Mouse (Mus musculus) spleen, adult 12 weeks (tissue): ENCODE data around the gene Syngr1.

ENCODE experiments used
- DNase-seq: peaks from one replicate; pipeline ENCODE4 v3.0.0; 2022; ENCODE audit warnings: low spot score

Gene Syngr1

DNA sequence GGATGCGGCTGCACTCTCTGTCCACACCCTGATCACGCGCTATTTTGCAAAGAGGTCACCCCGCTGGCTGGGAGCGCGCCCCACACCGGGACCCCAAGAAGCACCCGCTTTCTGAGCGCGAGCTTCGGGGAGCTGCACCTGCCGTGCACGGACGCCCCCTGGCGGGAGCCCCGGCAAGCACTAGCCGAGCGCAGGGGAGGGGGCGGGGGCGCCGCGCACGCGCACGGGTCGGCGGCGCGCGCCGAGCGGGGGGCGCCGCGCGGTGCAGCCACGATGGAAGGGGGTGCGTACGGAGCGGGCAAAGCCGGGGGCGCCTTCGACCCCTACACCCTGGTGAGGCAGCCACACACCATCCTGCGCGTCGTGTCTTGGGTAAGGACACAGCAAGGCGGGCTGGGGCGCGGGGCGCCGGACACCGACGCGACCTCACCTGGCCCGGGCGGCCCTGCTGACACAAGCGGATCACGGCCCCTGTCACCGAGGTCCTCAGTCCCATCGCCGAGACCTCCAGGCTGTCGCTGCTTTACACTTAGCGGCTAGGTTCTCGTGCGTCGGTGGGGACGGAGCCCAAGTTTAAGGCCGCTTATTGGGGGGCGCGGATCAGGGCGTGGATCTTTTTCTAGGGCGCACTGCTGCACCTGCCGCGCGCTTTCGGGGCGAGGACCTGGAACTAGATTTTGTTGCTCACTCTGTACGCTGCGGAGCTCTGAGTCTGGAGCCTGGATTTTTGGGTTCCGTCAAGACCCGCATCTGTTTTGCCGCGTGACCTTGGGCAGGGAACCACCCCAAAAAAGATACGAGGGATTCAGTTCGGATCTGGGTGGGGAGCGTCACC lies at the start of gene Syngr1, which contains the start of gene Rpl3:
Syngr1 (plus strand) TSS at position 214 of the 835 bp plus-strand sequence.
Rpl3 (minus strand) TSS at position 748 of the 835 bp plus-strand sequence.
- DNase-seq, result peak; percentile 73

DNA sequence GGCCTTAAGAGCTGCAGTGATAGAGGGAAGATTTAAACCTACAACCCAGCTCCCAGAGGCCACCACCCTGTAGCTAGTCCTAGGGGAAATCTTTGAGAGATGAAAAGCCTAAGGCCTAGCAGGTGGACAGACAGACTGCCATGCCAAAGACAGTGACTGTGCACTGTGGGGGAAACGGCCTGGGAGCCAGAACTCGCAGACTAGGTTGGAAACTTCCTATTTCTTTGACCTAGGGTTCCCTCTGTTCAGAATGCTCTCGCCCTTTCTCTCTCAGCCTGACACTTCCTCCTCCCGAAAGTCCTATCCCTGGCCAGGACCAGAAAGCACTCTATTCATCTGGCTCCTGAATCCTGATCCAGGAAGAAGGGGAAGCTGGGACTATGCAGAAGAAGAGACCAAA lies 49.0 kb upstream of the Syngr1 start:
- DNase-seq, result no peak

DNA sequence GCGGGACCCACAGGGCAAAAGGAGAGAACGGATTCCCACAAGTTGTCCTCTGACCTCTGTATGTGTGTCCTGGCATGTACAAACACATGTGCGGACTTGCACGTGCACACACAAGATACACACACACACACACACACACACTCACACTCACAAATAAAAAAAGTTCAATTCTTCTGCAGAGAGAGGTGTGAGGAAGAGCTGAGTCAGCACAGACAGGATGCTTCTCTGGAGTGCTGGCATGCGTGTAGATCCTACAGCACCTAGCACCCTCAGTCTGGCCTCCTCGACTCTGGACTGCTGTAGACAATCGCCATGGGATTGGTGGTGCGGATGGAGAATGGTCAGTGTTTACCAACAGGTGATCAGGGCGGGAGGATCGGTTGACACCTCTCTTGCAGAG lies 46.9 kb upstream of the Syngr1 start:
- DNase-seq, result no peak

DNA sequence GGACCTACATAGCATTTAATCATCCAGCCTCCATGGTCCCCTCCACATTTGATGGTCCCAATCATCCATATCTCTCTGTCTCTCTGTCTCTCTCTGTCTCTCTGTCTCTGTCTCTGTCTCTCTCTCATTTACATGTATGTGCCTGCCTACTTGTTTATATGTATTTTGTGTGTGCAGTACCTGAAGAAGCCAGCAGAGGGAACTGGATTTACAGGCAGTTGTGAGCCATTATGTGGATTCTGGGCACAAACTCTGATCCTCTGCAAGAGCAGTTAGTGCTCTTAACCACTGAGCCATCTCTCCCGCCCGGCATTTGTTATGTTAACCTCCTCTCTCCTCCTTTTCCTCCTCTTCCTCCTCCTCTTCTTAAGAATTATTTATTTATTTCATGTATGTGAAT lies 45.4 kb upstream of the Syngr1 start:
- DNase-seq, result no peak

DNA sequence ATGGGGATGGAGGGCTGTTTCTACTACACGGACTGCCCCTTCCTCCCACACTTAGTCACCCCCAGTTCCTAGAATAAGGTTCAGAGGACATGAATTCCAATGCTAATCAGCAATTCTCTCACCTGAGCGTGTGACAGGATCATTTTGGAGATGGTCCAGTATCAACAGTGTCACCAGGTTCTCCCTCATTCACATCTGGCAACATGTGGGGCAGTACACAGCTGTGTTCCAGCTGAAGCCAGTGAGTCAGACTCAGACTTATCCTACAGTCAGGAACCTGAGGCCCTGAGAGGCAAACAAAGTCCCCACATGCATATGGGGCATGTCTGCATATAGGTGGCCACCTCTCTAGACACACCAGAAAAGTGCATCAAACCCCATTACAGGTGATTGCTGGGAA lies 43.9 kb upstream of the Syngr1 start:
- DNase-seq, result no peak

DNA sequence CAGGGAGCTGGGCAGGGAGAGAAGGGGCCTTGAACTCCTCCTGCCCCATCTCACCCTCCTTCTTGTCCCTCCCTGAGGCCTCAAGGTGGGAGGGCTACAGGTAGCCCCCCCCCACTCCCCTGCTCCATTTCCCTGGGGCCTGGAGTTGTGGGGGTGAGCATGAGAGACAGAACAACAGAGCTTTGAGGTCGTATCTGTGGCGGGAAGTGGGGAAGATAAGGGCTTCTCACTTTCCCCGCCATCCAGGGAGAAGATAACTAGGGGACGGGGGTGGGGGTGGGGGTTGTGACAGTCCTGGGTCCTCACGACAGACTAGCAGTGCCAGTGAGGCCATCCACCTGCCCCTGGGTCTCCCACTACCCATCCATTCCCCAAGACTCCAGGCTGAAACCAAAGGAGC lies 43.2 kb upstream of the Syngr1 start:
- no peak for DNase-seq

DNA sequence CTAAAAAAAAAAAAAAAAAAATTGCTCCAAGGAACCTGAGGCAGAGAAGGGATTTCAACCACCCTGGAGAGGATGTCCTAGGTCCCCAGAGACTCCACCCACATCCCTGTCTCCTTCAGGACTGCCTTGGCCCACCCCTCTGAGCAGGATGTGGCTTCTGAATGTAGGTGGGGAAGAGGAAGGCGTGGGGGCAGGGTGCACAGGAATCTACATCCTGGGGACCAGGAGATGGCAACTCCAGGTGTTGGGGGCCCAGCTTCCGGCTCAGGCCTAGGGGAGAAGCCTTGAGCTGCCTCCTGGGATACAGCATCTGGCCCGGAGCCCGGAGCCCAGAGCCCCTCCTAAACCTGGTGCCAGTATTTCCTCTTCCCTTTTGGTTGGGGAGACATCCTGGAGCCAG lies 41.0 kb upstream of the Syngr1 start:
- DNase-seq, result no peak

DNA sequence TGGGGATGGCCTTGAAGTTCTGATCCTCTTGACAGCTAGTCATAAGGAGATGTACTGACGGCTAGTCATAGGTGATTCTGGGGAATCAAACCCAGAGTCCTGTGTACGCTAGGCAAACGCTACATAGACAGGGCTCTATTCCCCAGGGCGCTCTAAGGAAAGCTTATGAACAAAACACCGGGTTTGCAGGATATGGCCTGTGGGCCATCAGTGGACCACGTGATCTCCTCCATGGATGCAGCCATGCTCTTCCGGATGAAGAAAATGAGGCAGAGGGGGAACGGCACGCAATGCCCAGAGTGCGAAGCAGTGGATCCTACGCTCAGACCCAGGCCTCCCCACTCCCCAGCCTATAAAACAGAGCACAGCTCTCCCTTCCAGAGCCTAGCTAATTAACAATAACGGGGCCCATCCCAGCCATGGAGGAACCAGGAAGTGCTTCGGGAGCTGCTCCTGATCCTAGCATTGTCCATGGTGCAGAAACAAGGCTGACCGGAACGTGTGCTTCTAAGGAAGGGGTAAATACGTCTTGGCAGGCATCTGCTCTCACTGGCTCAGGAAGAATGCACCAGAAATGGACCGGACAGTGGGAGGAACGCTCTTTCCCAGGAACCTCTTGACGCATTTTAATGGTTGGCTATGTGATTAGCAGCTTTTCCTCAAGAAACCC lies 39.9 kb upstream of the Syngr1 start:
- DNase-seq, result no peak

DNA sequence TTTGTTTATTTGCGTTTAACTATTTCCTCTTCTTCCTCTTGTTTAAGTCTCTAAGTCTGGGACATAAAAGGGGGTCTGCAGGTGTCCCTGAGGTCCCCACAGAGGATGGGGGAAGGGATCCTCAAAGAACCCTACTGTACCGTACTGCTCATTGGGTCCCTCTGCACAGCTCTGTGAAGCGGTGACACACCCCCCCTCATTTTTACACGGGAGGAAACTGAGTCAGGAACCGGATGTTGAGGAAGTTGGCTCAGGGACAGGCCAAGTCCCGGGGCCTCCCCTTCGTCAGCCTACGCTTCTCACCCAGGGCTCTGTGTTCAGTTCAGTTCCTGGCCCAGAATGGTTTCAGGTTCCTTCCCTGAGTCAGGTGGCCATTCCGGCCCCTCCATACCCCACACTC lies 39.4 kb upstream of the Syngr1 start:
- no peak for DNase-seq

DNA sequence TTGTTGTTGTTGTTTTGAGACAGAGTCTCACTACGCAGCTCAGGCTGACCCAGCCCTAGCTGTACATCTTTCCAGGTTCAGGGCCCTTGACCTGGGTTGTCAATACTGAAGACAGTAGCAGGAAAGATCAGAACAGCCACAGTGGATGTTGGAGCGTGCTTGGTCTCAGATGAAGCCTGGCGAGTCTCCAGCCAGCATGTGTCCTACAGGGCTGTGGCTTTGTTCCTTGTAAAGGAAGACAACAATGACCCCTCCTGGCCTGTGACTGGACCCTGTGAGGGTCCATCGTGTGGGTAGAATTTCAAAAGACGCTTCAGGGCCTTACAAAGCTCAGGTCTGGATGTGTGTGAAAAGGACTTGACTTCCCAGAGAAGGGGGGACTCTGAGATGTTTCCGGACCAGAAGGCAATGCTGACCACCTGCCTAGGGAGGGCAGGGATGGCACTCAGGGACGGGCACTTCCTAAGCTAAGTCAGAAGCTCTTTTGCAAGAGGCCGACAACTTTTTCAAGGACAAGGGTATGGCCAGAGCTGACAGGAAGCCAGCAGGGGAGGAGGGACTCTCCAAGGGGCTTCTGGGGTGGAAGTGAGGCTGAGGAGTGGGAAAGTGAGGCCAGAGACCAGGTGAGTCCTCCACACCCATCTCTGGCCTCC lies 37.6 kb upstream of the Syngr1 start:
- DNase-seq, result no peak

DNA sequence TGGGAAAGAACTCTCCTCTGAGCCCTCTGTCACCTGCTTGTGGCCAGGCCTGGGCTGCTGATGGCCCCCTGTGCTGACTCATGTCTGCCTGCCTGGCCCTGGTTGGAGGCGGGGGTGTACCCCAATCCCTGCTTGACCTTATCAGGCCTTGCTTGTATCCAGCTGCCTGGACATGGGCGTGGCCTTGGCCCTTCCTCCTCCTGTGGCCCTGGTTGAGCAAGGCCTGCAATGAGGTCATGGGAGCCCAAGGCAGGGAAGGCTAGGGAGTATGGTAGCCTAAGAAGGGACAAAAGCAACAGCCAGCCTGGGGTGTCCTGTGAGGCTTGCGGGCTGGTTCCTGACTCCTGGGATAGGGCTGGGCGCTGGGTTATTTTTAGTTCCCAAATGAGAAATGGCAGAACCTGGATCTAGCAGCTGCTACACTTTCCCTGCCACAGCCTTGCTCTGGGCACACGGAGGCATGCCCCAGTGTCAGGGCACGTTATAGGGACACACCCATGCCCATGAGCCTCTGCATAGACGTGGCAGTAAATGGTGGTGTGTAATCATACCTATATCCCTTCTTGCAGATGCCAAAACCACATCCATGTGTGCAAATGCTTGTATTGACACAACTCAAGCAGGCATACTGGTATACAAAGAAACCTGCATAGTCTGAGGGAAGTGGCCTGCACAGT lies 37.0 kb upstream of the Syngr1 start:
- no peak for DNase-seq

DNA sequence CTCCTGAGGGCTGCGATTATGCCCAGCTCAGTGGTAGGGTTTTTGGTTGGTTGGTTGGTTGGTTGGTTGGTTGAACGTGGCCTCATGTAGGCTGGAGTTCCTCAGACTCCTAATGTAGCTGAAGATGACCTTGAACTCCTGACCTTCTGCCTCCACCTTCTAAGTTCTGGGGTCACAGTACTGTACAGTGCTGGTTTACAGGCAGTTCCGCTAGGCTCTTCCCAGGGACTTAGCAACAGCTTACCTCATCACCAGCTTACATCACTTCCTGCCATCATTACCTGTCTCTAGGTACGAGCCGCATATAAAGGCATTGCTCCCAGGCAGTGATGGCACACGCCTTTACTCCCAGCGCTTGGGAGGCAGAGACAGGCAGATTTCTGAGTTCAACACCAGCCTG lies 33.0 kb upstream of the Syngr1 start:
- no peak for DNase-seq

DNA sequence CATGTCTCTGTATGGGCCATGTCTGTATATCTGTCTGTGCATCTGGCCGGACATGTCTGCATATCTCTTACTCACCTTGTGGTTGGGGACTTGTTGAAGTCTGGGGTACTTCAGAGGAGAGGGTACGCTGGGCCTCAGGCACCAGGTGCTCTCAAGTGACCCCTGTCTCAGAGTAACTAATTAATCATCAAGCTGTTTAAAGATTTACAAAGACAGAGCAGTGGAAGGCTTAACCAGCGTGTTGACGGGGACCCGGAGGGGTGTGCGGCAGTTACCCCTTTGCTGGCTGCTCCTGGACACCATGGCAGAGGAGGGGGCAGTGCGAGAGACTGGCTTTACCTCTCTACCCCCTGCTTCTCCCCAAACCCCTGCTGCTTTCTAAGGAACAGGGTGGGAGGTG lies 31.5 kb upstream of the Syngr1 start:
- no peak for DNase-seq

DNA sequence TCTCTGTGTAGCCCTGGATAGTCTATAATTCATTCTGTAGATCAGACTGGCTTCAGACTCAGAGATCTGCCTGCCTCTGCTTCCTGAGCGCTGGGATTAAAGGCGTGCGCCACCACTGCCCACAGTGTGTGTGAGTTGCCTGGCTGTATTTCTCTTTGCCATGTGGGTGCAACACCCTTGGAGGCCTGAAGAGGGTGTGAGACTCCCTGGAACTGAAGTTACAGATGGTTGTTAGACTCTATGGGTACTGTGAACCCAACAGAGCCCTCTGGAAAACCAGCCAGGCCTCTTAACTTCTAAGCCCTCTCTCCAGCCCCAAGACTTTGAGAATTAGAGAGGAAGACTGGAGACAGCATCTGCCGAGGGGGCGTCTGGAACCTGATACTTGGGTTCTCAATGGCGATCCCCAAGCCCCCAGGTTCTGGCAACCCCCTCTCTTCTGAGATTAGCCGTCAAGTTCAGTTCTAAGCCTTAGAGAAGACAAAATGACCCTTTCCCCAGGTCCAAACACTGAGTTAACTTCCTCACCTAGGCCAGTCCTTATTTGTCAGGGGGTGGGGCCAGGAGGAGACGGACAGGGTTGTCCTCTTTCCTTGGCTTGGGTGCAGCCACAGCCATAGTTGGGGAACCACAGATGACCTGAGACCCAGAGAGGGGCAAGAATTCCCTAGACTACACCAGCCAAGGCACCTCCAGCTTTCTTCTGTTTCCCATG lies 30.6 kb upstream of the Syngr1 start:
- DNase-seq, result no peak

DNA sequence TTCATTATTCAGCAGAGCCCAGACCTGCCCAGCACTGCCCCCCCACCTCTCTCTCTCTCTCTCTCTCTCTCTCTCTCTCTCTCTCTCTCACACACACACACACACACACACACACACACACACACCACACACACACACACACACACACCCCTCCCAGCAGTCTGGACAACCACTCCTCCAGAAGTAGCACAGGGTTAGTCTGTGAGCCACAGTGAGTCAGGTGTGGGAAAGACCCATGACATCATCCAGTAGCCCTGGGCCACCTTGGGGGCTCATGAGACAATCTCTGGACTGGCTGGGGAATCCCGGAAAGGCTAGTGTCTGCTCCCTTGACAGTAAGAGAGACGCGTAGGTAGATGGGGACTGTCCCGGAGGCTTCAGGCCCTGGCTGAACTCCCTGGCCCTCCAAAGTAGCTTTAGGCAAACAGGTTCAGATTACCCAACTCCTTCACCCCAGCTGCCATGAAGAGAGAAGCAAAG lies 30.0 kb upstream of the Syngr1 start:
- DNase-seq, result no peak

DNA sequence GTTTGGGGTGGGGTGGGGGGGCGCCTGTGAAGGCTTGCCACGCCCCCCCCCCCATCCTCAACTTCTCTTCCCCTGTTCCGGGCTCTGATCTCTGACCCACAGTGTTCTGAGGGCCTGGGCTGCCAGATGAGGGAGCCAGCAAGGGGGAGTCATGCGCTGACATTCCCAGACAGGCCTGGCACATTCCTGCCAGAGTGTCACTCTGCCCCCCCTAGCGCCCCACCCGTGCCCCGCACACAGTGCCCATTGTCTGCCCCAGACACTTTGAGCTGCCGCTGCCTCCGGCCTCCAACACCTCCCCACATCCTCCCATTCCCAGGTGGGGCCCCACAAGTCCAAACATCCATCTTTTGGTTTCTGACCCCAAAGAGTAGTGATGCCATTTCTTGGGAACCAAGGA lies 28.8 kb upstream of the Syngr1 start:
- DNase-seq, result no peak

DNA sequence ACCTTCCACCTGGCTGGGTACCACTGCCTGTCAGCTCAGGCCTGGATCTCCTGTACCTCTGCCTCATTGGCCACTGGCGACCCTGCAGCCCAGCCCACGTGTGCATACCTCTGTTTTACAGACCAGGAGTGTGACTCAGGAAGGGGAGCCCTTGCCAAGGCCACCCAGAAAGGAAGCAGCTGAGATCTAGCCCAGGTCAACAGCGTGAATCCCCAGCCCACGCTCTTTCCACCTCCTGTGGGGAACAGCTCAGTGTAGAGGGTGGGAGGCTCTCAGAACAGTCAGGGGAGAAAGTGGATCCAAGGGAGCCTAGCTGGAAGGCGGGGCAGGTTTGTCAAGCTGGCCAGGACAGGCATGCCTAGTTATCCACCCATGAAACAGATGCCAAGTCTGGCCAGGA lies 28.3 kb upstream of the Syngr1 start:
- no peak for DNase-seq

DNA sequence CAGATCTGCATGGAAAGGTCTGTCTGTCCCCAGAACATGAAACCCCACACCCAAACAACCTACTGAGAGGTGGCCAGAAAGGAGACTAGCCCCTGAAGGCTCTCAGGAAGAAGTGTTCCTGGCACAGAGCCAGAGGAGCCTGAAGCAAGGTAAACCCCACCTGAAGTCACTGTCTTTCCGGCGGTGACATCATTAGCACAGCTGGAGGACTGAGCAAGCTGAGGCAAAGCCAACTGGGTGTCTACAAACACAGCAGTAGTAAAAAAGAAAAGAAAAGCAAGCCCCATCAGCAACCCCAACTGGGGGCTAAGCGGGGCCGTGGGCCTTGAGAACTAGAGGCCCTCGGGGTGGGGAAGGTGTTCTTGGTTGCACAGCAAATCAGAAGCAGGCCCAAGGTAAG lies 26.2 kb upstream of the Syngr1 start:
- DNase-seq, result no peak

DNA sequence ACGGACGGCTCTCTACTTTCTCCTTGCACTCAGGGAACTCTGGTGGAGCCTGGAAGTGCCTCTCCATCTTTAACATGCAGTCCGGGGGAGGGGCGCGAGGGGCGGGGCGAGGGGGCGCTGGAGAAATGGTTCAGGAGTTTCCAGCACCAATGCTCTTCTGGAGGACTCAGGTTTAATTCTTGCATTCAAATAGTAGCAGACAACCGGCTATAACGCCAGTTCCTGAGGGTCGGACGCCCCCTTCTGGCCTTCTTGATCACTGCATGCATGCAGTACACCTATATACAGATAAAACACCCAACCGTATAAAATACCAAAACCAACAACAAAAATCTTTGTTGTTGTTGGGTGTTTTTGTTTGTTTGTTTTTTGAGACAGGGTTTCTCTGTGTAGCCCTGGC lies 25.7 kb upstream of the Syngr1 start:
- DNase-seq, result no peak

DNA sequence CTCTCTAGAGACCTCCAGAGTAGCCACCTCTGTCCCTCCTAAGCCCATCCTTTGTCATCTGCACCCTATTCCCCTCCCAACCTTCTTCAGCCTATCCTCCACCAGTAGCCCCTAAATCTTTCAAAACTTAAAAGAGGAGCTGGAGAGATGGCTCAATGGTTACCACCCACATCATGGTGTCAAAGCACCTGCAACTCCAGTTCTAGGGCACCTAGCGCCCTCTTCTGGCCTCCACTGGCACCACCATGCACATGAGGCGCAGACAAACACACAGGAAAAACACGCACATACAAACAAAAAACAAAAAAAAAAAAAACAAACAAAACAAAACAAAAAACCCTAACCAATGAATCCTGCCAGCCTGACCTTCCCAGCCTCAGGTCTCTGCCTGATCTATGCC lies 24.6 kb upstream of the Syngr1 start:
- DNase-seq, result no peak

DNA sequence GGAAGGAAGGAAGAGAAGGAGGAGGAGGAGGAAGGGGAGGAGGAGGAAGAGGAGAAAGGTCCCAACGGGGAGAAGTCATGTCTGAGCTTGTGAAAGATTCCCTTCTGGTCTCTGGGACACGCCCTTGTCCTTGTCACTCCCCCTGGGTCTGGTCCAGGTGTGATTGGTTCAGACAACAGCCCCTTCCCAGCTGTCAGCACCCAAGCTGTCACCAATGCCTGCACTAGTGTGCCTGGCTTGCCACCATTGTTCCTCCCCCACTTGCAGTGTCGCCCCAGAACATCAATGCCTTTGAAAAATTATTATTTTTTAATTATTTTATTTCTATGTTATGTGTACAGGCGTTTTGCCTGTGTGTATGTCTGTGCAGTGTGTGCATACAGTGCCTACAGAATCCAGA lies 22.0 kb upstream of the Syngr1 start:
- DNase-seq, result no peak
